Mouse (Mus musculus): ENCODE results near the gene Krtap29-1.

Krtap29-1 gene

GRCm38 (mm10) chr11:99978953-99979352 lies at the start of gene Krtap29-1:
TSS of gene Krtap29-1 (minus strand) at chr11:99979053.
- DNase-seq (ENCODE audit: low spot score): no peak

- no peak for DNase-seq (ENCODE audit: low spot score)
These were observed 42.6 kb upstream of the Krtap29-1 start for GRCm38 (mm10) chr11:100021438-100021837.

- DNase-seq (ENCODE audit: low spot score): no peak
These were observed 40.6 kb upstream of the Krtap29-1 start for GRCm38 (mm10) chr11:100019466-100019865.

GRCm38 (mm10) chr11:100016112-100016511 lies 37.3 kb upstream of the Krtap29-1 start, which contains the start of gene Krt33a:
TSS of gene Krt33a (minus strand) at chr11:100016212.
- no peak for DNase-seq (ENCODE audit: low spot score)

GRCm38 (mm10) chr11:100013691-100014171 lies 34.9 kb upstream of the Krtap29-1 start:
- no peak for DNase-seq (ENCODE audit: low spot score)

GRCm38 (mm10) chr11:100010682-100011081 lies 31.8 kb upstream of the Krtap29-1 start:
- no peak for DNase-seq (ENCODE audit: low spot score)

GRCm38 (mm10) chr11:100008336-100008735 lies 29.5 kb upstream of the Krtap29-1 start:
- DNase-seq (ENCODE audit: low spot score): no peak

GRCm38 (mm10) chr11:100006624-100007023 lies 27.8 kb upstream of the Krtap29-1 start:
- DNase-seq (ENCODE audit: low spot score): no peak

- DNase-seq (ENCODE audit: low spot score): no peak
These were observed 27.1 kb upstream of the Krtap29-1 start for GRCm38 (mm10) chr11:100005905-100006304.

- peak; percentile 72 for DNase-seq (ENCODE audit: low spot score)
These were observed 26.0 kb upstream of the Krtap29-1 start for GRCm38 (mm10) chr11:100004846-100005245.

- no peak for DNase-seq (ENCODE audit: low spot score)
These were observed 20.2 kb upstream of the Krtap29-1 start for GRCm38 (mm10) chr11:99999091-99999490.

- DNase-seq (ENCODE audit: low spot score): no peak
These were observed 15.5 kb upstream of the Krtap29-1 start for GRCm38 (mm10) chr11:99994384-99994661.

GRCm38 (mm10) chr11:99993620-99994383 lies 14.9 kb upstream of the Krtap29-1 start, which contains the start of gene Krtap17-1:
TSS of gene Krtap17-1 (minus strand) at chr11:99993994.
- DNase-seq (ENCODE audit: low spot score): no peak

- no peak for DNase-seq (ENCODE audit: low spot score)
These were observed 11.7 kb upstream of the Krtap29-1 start for GRCm38 (mm10) chr11:99990571-99990970.

GRCm38 (mm10) chr11:99989881-99990405 lies 11.1 kb upstream of the Krtap29-1 start:
- DNase-seq (ENCODE audit: low spot score): no peak

- no peak for DNase-seq (ENCODE audit: low spot score)
These were observed 9.7 kb upstream of the Krtap29-1 start for GRCm38 (mm10) chr11:99988530-99988929.

- no peak for DNase-seq (ENCODE audit: low spot score)
These were observed 7.4 kb upstream of the Krtap29-1 start, which contains the start of gene Krtap16-1 for GRCm38 (mm10) chr11:99986180-99986647. TSS of gene Krtap16-1 (minus strand) at chr11:99986597.

GRCm38 (mm10) chr11:99985291-99986092 lies 6.6 kb upstream of the Krtap29-1 start:
- DNase-seq (ENCODE audit: low spot score): no peak

GRCm38 (mm10) chr11:99983442-99983841 lies 4.6 kb upstream of the Krtap29-1 start:
- DNase-seq (ENCODE audit: low spot score): no peak

- DNase-seq (ENCODE audit: low spot score): no peak
These were observed 3.9 kb upstream of the Krtap29-1 start for GRCm38 (mm10) chr11:99982731-99983130.

- DNase-seq (ENCODE audit: low spot score): no peak
These were observed 12.9 kb downstream of the Krtap29-1 start for GRCm38 (mm10) chr11:99965961-99966360.

- peak; percentile 21 for DNase-seq (ENCODE audit: low spot score)
These were observed 14.6 kb downstream of the Krtap29-1 start for GRCm38 (mm10) chr11:99964213-99964612.

GRCm38 (mm10) chr11:99948175-99948574 lies 30.7 kb downstream of the Krtap29-1 start, which contains the start of gene Krtap9-5:
TSS of gene Krtap9-5 (plus strand) at chr11:99948475.
- DNase-seq (ENCODE audit: low spot score): no peak

Data from embryo, embryonic 10.5 days (tissue).